Mouse (Mus musculus) midbrain, embryonic 15.5 days (tissue): Measurements from ENCODE around the gene Atp5d. TPM values are rescaled to one million over a fixed set of nuclear protein-coding genes. Genes with fewer than 3 reads are reported as not detected.

Source experiments
- ATAC-seq: fragments of 200-750 bp; cut with Nextera tagmentation; replicated peaks from 2 replicates; pipeline ENCODE4 v1.8.0; 2017; ENCODE audit warnings: moderate TSS enrichment
- H3K27ac ChIP-seq: fragments of 300-500 bp; sonication (generic); 2 replicates; pipeline ENCODE4 v1.5.1; 2015; ENCODE audit warnings: mild to moderate bottlenecking, inconsistent platforms
- H3K27me3 ChIP-seq: fragments of 300-500 bp; sonication (generic); replicated peaks from 2 replicates; pipeline ENCODE4 v1.6.1; 2015; ENCODE audit warnings: inconsistent platforms
- H3K36me3 ChIP-seq: fragments of 300-500 bp; sonication (generic); replicated peaks from 2 replicates; pipeline ENCODE4 v1.6.1; 2015; ENCODE audit warnings: inconsistent platforms
- H3K4me1 ChIP-seq: fragments of 300-500 bp; sonication (generic); 2 replicates; pipeline ENCODE4 v1.6.1; 2015; ENCODE audit warnings: inconsistent platforms
- H3K4me2 ChIP-seq: fragments of 300-500 bp; sonication (generic); 2 replicates; pipeline ENCODE4 v1.6.1; 2015; ENCODE audit warnings: inconsistent platforms, mild to moderate bottlenecking, moderate library complexity
- H3K4me3 ChIP-seq: fragments of 300-500 bp; sonication (generic); 2 replicates; pipeline ENCODE4 v1.5.1; 2015; ENCODE audit warnings: mild to moderate bottlenecking, inconsistent platforms
- H3K9ac ChIP-seq: fragments of 300-500 bp; sonication (generic); 2 replicates; pipeline ENCODE4 v1.6.1; 2015; ENCODE audit warnings: mild to moderate bottlenecking, inconsistent platforms
- H3K9me3 ChIP-seq: fragments of 300-500 bp; sonication (generic); 2 replicates; pipeline ENCODE4 v1.6.1; 2016; ENCODE audit warnings: inconsistent platforms
- WGBS: fragments of 180-500 bp; shearing (Covaris S2); methylation state at CpG from one replicate; pipeline ENCODE4 v1.1.7; 2015; ENCODE audit warnings: mixed read lengths; 5-methylcytosine and 5-hydroxymethylcytosine counted together
- polyA plus RNA-seq: library from polyadenylated mRNA; unstranded; fragments of >200 nt; fragmentation: Nextera tagmentation; extraction: Ambion mirVana; gene quantifications from 2 replicates; pipeline ENCODE4 v1.2.1, GENCODE M21; 2015

The Atp5d gene
- polyA plus RNA-seq, 1 experiment from 2014 or later, result 444 TPM

DNA sequence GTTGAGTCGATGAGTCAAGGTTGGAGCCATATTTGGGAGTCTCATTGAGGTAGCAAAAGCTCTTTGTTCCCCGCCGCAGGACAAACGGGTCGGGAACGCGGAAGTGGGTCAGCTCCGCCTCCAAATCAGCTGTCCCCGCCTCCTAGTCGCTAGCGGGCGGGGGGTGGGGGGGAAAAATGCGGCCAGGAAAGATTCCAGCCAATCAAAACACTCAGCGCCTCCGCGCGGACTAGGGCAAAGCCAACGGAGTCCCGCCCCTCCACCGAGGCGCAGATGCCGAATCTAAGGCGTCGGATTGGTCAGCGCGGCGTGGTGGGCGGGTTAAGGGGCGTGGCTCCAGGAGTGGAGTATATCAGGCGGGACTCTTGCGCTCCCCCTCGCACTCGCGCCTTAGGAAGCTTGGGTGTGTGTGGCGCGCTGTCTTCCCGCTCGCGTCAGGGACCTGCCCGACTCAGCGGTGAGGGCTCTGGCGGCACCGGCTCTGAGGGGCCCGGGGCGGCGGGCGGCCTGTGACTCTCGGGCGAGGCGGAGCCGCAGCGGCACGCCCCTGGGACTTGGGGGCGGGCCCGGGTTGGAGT, 29.1 kb downstream of the Atp5d start:
- Histone ChIP-seq H3K9me3 (no peaks in the 10 kb centered on the region), H3K27me3 (no peaks in the 10 kb centered on the region), H3K36me3 (peaks cover 22% of the 10 kb centered on the region), H3K27ac (peak overlapping the region; percentile 100), H3K9ac (peak overlapping the region; percentile 100), H3K4me3 (peak overlapping the region; percentile 94), H3K4me2 (peak overlapping the region; percentile 92), H3K4me1 (peaks cover 72% of the 10 kb centered on the region)
- peak; percentile 92 for ATAC-seq
- WGBS, result under 1% methylated on average over 55 of the region's 55 CpGs

DNA sequence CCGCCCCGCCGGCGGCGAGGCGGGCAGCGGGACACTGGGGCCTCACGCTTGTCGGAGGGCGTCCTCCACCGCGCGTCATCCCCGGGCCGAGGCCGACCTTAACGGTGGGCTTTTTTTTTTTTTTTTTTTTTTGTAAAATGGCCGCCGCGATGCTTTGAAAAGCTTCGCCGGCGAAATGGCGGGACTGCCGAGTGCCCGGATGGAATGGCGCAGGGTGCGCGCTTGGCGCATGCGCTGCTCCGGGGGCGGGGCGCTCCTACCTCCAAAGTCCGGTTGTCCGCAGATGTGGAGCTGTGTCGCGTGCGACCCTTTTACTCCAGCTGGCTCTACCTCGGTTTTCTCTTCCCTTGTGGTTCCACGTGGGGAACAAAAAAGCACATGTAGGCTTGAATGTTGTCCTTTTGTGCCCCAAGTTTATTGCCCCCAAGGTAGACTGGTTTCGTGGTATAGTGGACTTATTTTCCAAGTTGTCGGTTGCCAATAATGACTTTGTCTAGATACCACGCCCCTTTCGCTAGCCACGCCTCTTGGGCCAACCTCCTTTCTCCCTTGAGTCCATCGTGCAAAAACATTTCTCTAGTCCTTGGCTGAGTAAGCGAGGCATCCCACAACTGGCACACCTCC, 29.7 kb downstream of the Atp5d start:
- H3K27ac ChIP-seq, result peak overlapping the region; percentile 100
- no peaks in the 10 kb centered on the region for H3K27me3 ChIP-seq
- H3K36me3 ChIP-seq, result peaks cover 22% of the 10 kb centered on the region
- H3K4me1 ChIP-seq, result peaks cover 76% of the 10 kb centered on the region
- peak; percentile 57 for ATAC-seq
- peak overlapping the region; percentile 92 for H3K4me2 ChIP-seq
- peak overlapping the region; percentile 94 for H3K4me3 ChIP-seq
- WGBS, result under 1% methylated on average over 43 of the region's 48 CpGs
- peak overlapping the region; percentile 100 for H3K9ac ChIP-seq
- no peaks in the 10 kb centered on the region for H3K9me3 ChIP-seq

DNA sequence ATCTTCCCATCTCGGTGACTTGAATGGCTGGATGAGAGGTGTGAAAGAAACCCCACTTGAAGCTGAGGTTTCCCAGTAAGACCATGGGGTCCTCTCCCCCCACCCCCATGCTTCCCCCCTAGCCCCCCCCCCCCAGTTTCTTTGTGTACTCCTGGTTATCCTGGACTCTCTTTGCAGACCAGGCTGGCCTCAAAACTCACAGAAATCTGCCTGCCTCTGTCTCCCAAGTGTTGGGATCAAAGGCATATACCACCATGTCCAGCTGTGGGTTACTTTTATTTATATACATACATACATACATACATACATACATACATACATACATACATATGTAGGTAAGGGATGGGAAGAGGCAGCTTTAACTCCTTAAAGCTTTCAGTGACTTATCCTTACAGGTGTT, 30.6 kb downstream of the Atp5d start:
- H3K9ac ChIP-seq, result peak overlapping the region; percentile 100
- peak overlapping the region; percentile 92 for H3K4me2 ChIP-seq
- no peak for ATAC-seq
- 48% methylated on average over 1 of the region's 1 CpGs for WGBS
- H3K4me3 ChIP-seq, result peak overlapping the region; percentile 94
- H3K27me3 ChIP-seq, result no peaks in the 10 kb centered on the region
- peak overlapping the region; percentile 100; the same call in 1 of the 2 replicates for H3K27ac ChIP-seq
- H3K4me1 ChIP-seq, result peaks cover 72% of the 10 kb centered on the region
- H3K36me3 ChIP-seq, result peaks cover 22% of the 10 kb centered on the region
- no peaks in the 10 kb centered on the region for H3K9me3 ChIP-seq

DNA sequence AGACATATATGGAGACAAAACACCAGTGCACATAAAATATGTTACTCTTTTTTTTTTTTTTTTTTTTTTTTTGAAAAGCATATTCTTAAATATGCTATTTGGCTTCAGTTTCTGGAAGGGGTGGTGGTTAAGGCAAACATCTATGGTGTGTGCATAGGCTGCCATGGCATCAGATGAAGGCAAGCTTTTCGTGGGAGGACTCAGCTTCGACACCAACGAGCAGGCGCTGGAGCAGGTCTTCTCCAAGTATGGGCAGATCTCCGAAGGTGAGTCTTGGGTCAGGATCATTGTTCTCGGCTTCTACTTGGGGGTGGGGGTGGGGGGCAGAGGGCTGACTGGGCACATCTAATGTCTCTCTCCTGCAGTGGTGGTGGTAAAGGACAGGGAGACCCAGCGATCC, 31.2 kb downstream of the Atp5d start:
- H3K27ac ChIP-seq, result no peak overlapping the region
- ATAC-seq, result no peak
- no peaks in the 10 kb centered on the region for H3K27me3 ChIP-seq
- no peak overlapping the region for H3K4me3 ChIP-seq
- H3K9ac ChIP-seq, result no peak overlapping the region
- peak overlapping the region; percentile 92; the same call in 1 of the 2 replicates for H3K4me2 ChIP-seq
- H3K9me3 ChIP-seq, result no peaks in the 10 kb centered on the region
- 96% methylated on average over 7 of the region's 7 CpGs for WGBS
- H3K36me3 ChIP-seq, result peaks cover 22% of the 10 kb centered on the region
- H3K4me1 ChIP-seq, result peaks cover 66% of the 10 kb centered on the region

DNA sequence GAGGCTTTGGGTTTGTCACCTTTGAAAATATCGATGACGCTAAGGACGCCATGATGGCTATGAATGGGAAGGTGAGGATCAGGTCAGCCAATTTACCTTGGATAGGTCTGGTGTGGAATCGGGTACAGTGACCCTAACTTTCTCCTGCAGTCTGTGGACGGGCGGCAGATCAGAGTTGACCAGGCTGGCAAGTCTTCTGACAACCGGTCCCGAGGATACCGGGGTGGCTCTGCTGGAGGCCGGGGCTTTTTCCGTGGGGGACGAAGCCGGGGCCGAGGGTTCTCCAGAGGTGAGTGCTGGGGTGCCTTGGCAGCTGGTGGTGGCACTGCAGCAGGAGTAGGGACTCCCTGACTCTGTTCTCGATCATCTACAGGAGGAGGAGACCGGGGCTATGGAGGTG, 31.6 kb downstream of the Atp5d start:
- Histone ChIP-seq H3K27ac (0 out of 2 replicates have a peak overlapping the region, but pooled peaks have one; percentile 11), H3K4me3 (no peak overlapping the region), H3K36me3 (peaks cover 22% of the 10 kb centered on the region), H3K9ac (no peak overlapping the region), H3K4me1 (peaks cover 63% of the 10 kb centered on the region), H3K4me2 (0 out of 2 replicates have a peak overlapping the region, but pooled peaks have one; percentile 92), H3K27me3 (no peaks in the 10 kb centered on the region), H3K9me3 (no peaks in the 10 kb centered on the region)
- WGBS, result 97% methylated on average over 16 of the region's 16 CpGs
- ATAC-seq, result no peak

DNA sequence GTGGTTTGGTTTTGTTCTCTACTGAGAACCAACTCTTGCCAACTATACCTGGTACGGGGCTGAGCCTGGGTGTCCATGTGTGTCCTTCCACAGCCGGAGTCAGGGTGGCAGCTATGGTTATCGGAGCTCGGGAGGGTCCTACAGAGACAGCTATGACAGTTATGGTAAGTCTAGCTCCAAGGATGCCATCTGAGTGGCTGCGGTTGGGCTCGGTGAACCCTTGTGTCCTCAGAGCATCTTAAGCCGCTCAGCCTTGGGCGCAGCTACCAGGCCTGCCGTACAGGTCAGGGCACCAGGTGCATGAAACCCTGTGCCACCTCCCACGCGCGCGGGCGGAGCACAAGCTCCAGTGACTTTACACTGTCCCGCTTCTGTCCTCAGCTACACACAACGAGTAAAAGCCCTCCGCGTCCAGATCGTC, 32.2 kb downstream of the Atp5d start:
- Histone ChIP-seq H3K4me1 (peaks cover 58% of the 10 kb centered on the region), H3K27me3 (no peaks in the 10 kb centered on the region), H3K9me3 (no peaks in the 10 kb centered on the region), H3K27ac (peak overlapping the region; percentile 11; the same call in 1 of the 2 replicates), H3K4me2 (no peak overlapping the region), H3K36me3 (peaks cover 22% of the 10 kb centered on the region), H3K9ac (no peak overlapping the region; the same call in 1 of the 2 replicates), H3K4me3 (no peak overlapping the region)
- WGBS, result 96% methylated on average over 19 of the region's 19 CpGs
- no peak for ATAC-seq

DNA sequence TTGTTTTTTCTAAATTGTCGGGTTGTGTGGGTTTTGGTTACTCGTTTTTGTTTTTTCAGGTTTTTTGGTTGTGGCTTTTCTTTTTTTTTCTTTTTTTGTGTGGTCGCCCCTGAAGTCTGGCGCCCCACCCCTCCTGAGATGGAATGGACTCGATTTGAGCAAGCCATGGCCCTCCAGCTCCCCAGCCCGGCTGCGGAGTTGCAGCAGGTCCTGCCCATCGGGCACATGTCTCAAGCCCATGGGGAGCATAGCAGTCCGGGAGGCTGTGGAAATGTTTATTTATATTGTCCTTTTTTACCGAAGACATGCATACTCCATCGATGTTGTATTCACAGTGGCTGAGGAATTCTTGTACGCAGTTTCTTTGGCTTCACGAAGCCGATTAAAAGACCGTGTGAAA, 32.8 kb downstream of the Atp5d start:
- Histone ChIP-seq H3K4me1 (peaks cover 60% of the 10 kb centered on the region), H3K36me3 (peaks cover 22% of the 10 kb centered on the region), H3K27me3 (no peaks in the 10 kb centered on the region), H3K4me3 (0 out of 2 replicates have a peak overlapping the region, but pooled peaks have one; percentile 5), H3K9me3 (no peaks in the 10 kb centered on the region), H3K4me2 (no peak overlapping the region), H3K27ac (peak overlapping the region; percentile 86; the same call in 1 of the 2 replicates), H3K9ac (no peak overlapping the region)
- no peak for ATAC-seq
- WGBS, result 91% methylated on average over 15 of the region's 15 CpGs

DNA sequence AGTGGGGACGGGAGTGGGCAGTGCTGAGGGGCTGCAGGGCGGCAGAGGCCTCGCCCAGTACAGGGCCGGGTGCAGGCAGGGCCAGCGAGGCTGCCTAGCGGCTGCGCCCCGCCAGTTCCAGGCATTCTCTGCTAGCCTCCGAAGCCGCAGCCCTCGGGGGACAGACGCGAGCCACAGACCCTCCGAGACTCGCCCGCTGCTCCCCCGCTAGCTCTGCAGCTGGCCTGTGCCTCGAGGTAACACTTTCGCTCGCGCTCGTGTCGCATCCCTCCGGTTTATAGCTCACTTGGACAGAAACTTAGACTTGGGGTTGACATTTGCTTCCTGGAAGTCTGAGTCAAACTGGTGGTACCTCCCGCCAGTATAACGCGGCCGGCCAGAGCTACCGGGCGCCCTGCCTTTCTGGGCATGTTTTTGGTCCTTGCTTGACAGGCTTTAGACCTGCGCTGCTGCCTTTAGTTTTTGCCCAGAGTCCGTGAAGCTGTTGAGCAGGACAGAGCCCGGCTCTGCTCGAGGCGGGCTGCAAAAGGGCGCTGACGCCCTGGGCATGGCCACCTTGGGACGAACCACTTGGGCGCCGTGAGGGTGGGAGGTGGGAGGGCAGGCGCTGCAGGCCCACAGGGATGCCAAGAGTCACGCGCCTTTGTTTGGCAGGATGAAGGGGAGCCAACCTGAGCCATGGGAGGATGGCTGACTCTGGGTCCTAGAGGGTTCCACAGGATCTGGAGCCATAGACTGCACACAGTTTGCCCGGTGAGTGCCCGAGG, 33.5 kb downstream of the Atp5d start:
- no peak for ATAC-seq

DNA sequence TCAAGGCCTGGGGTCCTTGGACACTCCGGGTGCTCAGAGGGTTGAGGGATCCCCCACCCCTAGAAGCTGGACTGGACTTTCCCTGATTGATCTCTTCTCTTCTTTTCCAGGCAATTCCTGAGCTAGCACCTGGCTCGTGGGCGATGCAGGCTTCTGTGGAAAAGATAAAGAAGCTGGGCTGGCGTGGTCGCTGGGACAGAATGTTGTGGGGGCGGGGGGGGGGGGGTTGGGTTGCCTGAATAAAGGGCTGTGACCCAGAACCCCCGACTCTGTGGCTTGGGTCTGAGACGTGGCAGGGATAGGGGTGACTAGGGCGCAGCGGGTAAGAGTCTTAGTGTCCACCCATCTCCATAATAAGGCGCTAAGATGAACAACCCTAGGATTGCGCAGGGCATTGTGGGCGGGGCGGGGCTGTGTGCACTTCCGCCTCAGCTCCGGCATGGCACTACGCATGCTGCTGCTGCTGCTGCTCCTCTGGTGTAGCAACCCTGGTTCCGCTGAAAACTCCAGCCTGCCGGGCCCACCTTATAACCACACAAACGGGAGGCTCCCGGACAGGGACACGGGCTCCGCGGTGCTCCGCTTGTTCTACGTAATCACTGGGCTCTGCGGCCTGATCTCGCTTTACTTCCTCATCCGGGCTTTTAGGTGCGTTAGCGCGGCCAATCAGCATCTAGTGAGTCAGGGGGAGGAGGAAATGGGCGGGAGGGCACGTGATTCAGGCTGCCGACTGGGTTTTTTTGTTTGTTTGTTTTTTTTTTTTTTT, 34.3 kb downstream of the Atp5d start, which contains the start of gene 1600002K03Rik:
Gene 1600002K03Rik, plus strand, starts transcription at position 418 of the 766 bp plus-strand sequence.
- 11% methylated on average over 35 of the region's 35 CpGs for WGBS
- Histone ChIP-seq H3K27me3 (no peaks in the 10 kb centered on the region), H3K9ac (peak within 1 kb of the TSS; percentile 46), H3K4me3 (peak within 1 kb of the TSS; percentile 50), H3K9me3 (no peaks in the 10 kb centered on the region), H3K4me2 (peak within 1 kb of the TSS; percentile 74), H3K4me1 (peaks cover 52% of the 10 kb centered on the region), H3K27ac (peak within 1 kb of the TSS; percentile 86), H3K36me3 (peaks cover 22% of the 10 kb centered on the region)
- ATAC-seq, result peak; percentile 72

More for the DNA sequence above, 33.5 kb downstream of the Atp5d start:
- Histone ChIP-seq H3K27me3 (no peaks in the 10 kb centered on the region), H3K9ac (peak overlapping the region; percentile 46; the same call in 1 of the 2 replicates), H3K4me3 (peak overlapping the region; percentile 50), H3K36me3 (peaks cover 22% of the 10 kb centered on the region), H3K9me3 (no peaks in the 10 kb centered on the region), H3K27ac (peak overlapping the region; percentile 86), H3K4me2 (peak overlapping the region; percentile 74), H3K4me1 (peaks cover 55% of the 10 kb centered on the region)
- 76% methylated on average over 45 of the region's 45 CpGs for WGBS

DNA sequence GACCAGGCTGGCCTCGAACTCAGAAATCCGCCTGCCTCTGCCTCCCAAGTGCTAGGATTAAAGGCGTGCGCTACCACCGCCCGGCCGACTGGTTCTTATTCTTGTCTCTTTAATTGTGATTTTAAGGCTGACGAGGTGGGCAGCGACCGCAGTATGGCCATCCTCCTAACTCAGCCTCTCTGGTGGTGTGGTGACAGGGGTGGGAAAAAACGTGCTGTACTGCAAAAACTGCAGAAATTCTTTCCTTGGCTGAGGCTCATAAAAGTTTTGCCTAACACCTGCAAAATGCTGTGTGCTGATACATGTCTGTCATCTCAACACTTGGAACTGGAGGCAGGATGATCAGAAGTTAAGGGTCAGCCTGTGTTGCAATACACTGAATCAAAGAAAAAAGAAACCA, 34.9 kb downstream of the Atp5d start:
- Histone ChIP-seq H3K9ac (peak overlapping the region; percentile 43), H3K36me3 (peaks cover 22% of the 10 kb centered on the region), H3K4me1 (peaks cover 52% of the 10 kb centered on the region), H3K4me2 (peak overlapping the region; percentile 74), H3K27ac (peak overlapping the region; percentile 86), H3K4me3 (peak overlapping the region; percentile 50), H3K27me3 (no peaks in the 10 kb centered on the region), H3K9me3 (no peaks in the 10 kb centered on the region)
- no peak for ATAC-seq
- 13% methylated on average over 11 of the region's 11 CpGs for WGBS

DNA sequence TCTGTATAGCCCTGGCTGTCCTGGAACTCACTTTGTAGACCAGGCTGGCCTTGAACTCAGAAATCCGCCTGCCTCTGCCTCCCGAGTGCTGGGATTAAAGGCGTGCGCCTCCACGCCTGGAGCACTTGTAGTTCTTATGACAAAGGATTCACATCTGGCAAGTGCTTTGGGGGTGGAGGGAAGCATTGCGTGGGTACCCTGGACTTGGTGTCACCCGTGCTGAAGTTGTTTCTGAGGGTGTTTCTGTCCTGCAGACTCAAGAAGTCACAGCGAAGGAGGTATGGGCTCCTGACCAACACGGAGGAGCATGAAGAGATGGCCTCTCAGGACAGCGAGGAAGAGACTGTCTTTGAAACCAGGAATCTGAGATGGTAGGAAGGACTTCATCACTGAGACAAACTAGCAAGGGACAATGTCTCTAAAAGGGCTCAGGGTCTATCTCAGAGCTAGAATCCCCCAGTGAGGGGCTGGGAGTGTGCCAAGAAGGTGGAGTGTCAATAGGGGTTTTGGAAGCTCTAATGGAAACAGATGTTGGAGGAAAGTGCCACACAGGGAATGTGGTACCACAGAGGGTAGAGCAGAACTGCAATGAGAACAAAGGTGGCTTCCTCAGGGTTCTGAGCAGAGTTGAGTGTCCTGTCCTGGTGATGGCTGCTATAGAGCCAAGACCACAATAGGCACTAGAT, 35.7 kb downstream of the Atp5d start:
- H3K9ac ChIP-seq, result no peak overlapping the region
- no peaks in the 10 kb centered on the region for H3K27me3 ChIP-seq
- no peak overlapping the region for H3K4me3 ChIP-seq
- H3K27ac ChIP-seq, result no peak overlapping the region
- 89% methylated on average over 10 of the region's 10 CpGs for WGBS
- no peaks in the 10 kb centered on the region for H3K9me3 ChIP-seq
- H3K4me1 ChIP-seq, result peaks cover 44% of the 10 kb centered on the region
- no peak for ATAC-seq
- no peak overlapping the region for H3K4me2 ChIP-seq
- peaks cover 22% of the 10 kb centered on the region for H3K36me3 ChIP-seq
